Mouse (Mus musculus) testis, adult 2 months (tissue): Measurements from ENCODE around the gene Rgsl1.

ENCODE experiments used
- CTCF ChIP-seq: fragments of 200-500 bp; IDR thresholded peaks from 2 replicates; pipeline ENCODE4 v1.5.1; 2012; ENCODE audit warnings: low read depth, mild to moderate bottlenecking, inconsistent platforms, low read length, moderate library complexity; ENCODE audit not compliant: control insufficient read depth, insufficient read depth, insufficient replicate concordance
- POLR2A ChIP-seq: fragments of 200-500 bp; IDR thresholded peaks from 2 replicates; pipeline ENCODE4 v1.6.1; 2012; ENCODE audit warnings: low read depth, mild to moderate bottlenecking, inconsistent platforms, low read length, moderate library complexity; ENCODE audit not compliant: control insufficient read depth

- TF ChIP-seq POLR2A (no peak), CTCF (no peak)
Observed at GRCm38 (mm10) chr1:153783339-153783738, 60.6 kb downstream of the Rgsl1 start.
